Mouse (Mus musculus): ENCODE results near the gene Bin2. TPM values are rescaled to one million over a fixed set of nuclear protein-coding genes. Genes with fewer than 3 reads are reported as not detected.
A peak's percentile ranks its signal among the peaks of the same experiment; 100 is the strongest.

Gene Bin2
- polyA plus RNA-seq, 1 experiment = 101 TPM

DNA sequence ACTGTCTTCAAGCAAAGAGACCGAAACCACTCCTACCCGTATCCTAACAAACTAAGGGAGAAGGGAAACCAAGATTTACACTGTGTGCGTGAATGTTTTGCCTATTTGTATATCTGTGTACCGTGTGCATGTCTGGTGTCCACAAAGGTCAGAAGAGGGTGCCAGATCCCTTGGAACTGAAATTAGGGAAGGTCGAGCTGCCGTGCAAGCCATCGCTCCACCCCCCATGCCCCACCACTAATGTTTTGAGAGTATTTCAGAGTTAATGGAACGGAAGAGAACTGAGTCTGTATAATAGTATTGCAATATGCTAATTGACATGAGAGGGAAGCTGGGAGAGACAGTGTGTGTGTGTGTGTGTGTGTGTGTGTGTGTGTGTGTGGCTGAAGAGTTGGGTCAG lies 8.3 kb upstream of the Bin2 start:
- H3K4me1 ChIP-seq (ENCODE audit: control insufficient read depth, insufficient read depth, insufficient read length) = peaks cover 3% of the 10 kb centered on the region; the same call in 1 of the 2 replicates
- DNase-seq (ENCODE audit: low read depth in 1 of 2, low spot score in 2 of 2) = no peak
- no peak for TF ChIP-seq POLR2A (IDR thresholded peaks at IDR 0.05; ENCODE audit: low read depth, low read length)
- no peak for TF ChIP-seq CTCF (IDR thresholded peaks at IDR 0.05; ENCODE audit: extremely low read depth, insufficient read depth, insufficient read length, insufficient replicate concordance)
- H3K27me3 ChIP-seq (ENCODE audit: control insufficient read depth, insufficient read depth, low read length) = no peaks in the 10 kb centered on the region
- H3K27ac ChIP-seq (ENCODE audit: insufficient read depth, low read length) = no peak overlapping the region
- H3K36me3 ChIP-seq (ENCODE audit: control insufficient read depth, insufficient read depth, low read length) = no peaks in the 10 kb centered on the region
- WGBS = 80% methylated on average over 8 of the region's 8 CpGs
- no peak overlapping the region for H3K4me3 ChIP-seq (ENCODE audit: extremely low read depth, insufficient read depth, insufficient read length)

DNA sequence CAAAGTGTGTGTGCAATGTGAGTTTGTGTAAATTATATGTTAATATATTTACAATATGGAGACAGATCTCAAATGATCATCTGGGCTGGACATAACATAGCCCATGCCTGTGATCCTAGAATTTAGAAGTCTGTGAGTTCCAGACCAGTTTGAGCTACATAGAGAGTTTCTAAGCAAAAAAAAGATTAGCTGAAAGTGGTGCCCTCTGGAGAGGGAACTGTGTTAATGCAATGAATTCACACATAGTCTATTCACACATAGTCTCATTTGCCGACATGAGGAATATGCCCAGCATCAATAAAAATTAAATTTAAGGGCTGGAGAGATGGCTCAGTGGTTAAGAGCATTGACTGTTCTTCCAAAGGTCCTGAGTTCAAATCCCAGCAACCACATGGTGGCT lies 7.2 kb upstream of the Bin2 start:
- no peak for TF ChIP-seq CTCF (IDR thresholded peaks at IDR 0.05; ENCODE audit: extremely low read depth, insufficient read depth, insufficient read length, insufficient replicate concordance)
- TF ChIP-seq POLR2A (IDR thresholded peaks at IDR 0.05; ENCODE audit: low read depth, low read length) = no peak
- 65% methylated on average over 1 of the region's 1 CpGs for WGBS
- H3K36me3 ChIP-seq (ENCODE audit: control insufficient read depth, insufficient read depth, low read length) = no peaks in the 10 kb centered on the region
- no peak for DNase-seq (ENCODE audit: low read depth in 1 of 2, low spot score in 2 of 2)
- H3K27ac ChIP-seq (ENCODE audit: insufficient read depth, low read length) = no peak overlapping the region
- peaks cover 3% of the 10 kb centered on the region; the same call in 1 of the 2 replicates for H3K4me1 ChIP-seq (ENCODE audit: control insufficient read depth, insufficient read depth, insufficient read length)
- no peak overlapping the region for H3K4me3 ChIP-seq (ENCODE audit: extremely low read depth, insufficient read depth, insufficient read length)
- H3K27me3 ChIP-seq (ENCODE audit: control insufficient read depth, insufficient read depth, low read length) = no peaks in the 10 kb centered on the region

DNA sequence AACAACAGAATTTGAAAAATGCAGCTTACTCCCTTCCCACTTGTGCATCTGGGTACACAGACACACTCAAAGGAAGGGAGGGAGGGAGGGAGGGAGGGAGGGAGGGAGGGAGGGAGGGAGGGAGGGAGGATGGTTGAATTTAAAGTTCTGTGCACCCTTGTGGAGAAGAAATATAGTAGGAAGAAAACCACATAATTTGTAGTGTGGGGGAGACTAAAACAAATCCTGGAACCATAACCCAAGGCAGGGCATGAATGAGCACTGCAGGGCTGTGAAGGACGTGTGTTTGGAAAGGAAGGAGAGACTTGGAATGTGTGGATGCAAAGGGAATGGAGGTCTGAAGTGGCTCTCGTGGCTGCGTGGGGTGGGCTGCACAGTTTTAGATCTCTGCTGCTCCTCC lies 6.1 kb upstream of the Bin2 start:
- no peak for DNase-seq (ENCODE audit: low read depth in 1 of 2, low spot score in 2 of 2)
- Histone ChIP-seq H3K36me3 (ENCODE audit: control insufficient read depth, insufficient read depth, low read length) (no peaks in the 10 kb centered on the region), H3K4me3 (ENCODE audit: extremely low read depth, insufficient read depth, insufficient read length) (no peak overlapping the region), H3K27ac (ENCODE audit: insufficient read depth, low read length) (no peak overlapping the region), H3K27me3 (ENCODE audit: control insufficient read depth, insufficient read depth, low read length) (no peaks in the 10 kb centered on the region), H3K4me1 (ENCODE audit: control insufficient read depth, insufficient read depth, insufficient read length) (peaks cover 3% of the 10 kb centered on the region; the same call in 1 of the 2 replicates)
- WGBS = 79% methylated on average over 3 of the region's 3 CpGs
- no peak for TF ChIP-seq CTCF (IDR thresholded peaks at IDR 0.05; ENCODE audit: extremely low read depth, insufficient read depth, insufficient read length, insufficient replicate concordance)
- no peak for TF ChIP-seq POLR2A (IDR thresholded peaks at IDR 0.05; ENCODE audit: low read depth, low read length)

DNA sequence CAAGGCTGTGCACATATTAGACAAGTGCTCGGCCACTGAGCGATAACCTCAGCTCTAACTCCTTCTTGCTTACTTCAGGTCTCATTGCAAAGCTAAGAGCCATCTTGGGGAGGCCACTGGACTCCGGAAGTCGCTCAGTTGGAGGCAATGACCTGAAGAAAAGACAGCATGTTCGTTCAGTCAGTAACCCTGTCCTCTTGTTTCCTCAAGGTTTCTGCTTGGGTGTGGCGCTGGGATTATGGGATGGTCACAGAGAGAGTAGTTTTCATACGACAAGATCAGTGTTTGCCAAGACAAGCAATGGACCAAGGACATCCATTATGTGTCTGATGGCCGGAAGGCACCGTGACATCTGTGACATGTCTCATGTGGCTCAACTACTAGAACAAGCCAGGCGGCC lies 5.2 kb upstream of the Bin2 start:
- Histone ChIP-seq H3K27me3 (ENCODE audit: control insufficient read depth, insufficient read depth, low read length) (no peaks in the 10 kb centered on the region), H3K4me3 (ENCODE audit: extremely low read depth, insufficient read depth, insufficient read length) (no peak overlapping the region), H3K36me3 (ENCODE audit: control insufficient read depth, insufficient read depth, low read length) (no peaks in the 10 kb centered on the region), H3K27ac (ENCODE audit: insufficient read depth, low read length) (0 out of 2 replicates have a peak overlapping the region, but pooled peaks have one; percentile 17), H3K4me1 (ENCODE audit: control insufficient read depth, insufficient read depth, insufficient read length) (peaks cover 6% of the 10 kb centered on the region; the same call in 1 of the 2 replicates)
- TF ChIP-seq CTCF (IDR thresholded peaks at IDR 0.05; ENCODE audit: extremely low read depth, insufficient read depth, insufficient read length, insufficient replicate concordance) (no peak), POLR2A (IDR thresholded peaks at IDR 0.05; ENCODE audit: low read depth, low read length) (no peak)
- DNase-seq (ENCODE audit: low read depth in 1 of 2, low spot score in 2 of 2) = no peak
- WGBS = 79% methylated on average over 10 of the region's 10 CpGs

DNA sequence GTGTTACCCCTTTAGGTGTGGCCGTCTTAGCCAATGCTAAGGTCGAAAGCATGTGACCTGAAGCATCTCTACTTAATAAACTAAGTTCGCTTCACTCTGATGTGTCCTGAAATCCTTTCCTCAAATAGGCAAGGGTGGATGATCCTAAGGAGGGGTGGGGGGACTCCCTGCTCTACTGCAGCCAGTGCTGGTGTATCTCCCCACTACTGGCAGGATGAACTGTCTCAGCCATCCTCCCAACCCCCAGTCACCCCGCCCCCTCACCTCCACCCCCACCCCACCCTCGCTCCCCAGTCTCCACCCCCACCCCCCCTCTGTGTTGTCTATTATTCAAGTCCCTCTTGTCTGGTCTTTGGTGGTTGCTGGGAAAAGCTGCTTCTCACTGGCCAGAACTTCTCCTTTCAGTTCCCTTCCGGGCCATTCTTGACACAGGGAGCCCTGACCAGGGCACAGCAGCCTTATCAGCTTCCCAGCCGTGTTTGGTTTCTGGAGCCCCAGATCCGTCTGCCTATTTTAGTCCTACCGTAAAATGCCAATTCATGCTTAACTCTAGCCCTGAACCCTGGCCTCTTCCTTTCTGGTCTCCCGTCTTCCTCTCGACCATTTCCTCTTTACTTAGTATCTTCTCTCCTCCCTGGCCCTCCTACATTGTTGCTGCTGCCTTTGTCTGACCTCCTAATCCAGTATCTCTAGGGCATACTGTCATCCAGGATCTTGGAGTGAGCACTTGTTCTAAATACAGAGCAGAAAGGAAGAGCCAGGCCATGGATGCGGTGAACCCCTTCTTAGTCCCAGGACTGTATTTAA lies 4.4 kb upstream of the Bin2 start:
- H3K27ac ChIP-seq (ENCODE audit: insufficient read depth, low read length) = peak overlapping the region; percentile 1; the same call in 1 of the 2 replicates
- H3K36me3 ChIP-seq (ENCODE audit: control insufficient read depth, insufficient read depth, low read length) = no peaks in the 10 kb centered on the region
- H3K27me3 ChIP-seq (ENCODE audit: control insufficient read depth, insufficient read depth, low read length) = no peaks in the 10 kb centered on the region
- WGBS = 20% methylated on average over 12 of the region's 12 CpGs
- TF ChIP-seq CTCF (IDR thresholded peaks at IDR 0.05; ENCODE audit: extremely low read depth, insufficient read depth, insufficient read length, insufficient replicate concordance) (no peak), POLR2A (IDR thresholded peaks at IDR 0.05; ENCODE audit: low read depth, low read length) (no peak)
- H3K4me1 ChIP-seq (ENCODE audit: control insufficient read depth, insufficient read depth, insufficient read length) = peaks cover 7% of the 10 kb centered on the region; the same call in 1 of the 2 replicates
- no peak overlapping the region for H3K4me3 ChIP-seq (ENCODE audit: extremely low read depth, insufficient read depth, insufficient read length)
- DNase-seq (ENCODE audit: low read depth in 1 of 2, low spot score in 2 of 2) = peak in 1 of 2 experiments; percentile 33

DNA sequence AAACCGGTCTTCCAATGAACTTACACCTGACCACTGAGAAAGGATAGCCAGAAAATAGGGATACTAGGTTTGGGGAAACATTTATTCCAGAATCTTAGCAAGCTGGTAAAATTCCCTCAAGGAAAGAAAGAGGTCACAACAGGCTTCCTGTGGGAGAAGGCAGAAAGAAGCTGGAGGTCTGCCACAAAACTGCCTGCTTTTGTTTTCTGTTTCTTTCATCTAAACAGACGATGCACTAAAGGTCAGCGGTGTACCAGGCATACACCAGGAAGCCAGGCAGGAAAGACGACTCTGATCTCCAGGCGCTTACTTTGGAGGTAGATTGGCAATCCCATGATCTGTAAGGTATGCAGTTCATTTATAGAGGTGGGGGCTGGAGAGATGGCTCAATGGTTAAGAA lies 1.5 kb upstream of the Bin2 start:
- no peak for DNase-seq (ENCODE audit: low read depth in 1 of 2, low spot score in 2 of 2)
- no peaks in the 10 kb centered on the region for H3K27me3 ChIP-seq (ENCODE audit: control insufficient read depth, insufficient read depth, low read length)
- no peaks in the 10 kb centered on the region for H3K36me3 ChIP-seq (ENCODE audit: control insufficient read depth, insufficient read depth, low read length)
- 91% methylated on average over 5 of the region's 5 CpGs for WGBS
- no peak overlapping the region for H3K27ac ChIP-seq (ENCODE audit: insufficient read depth, low read length)
- no peak overlapping the region for H3K4me3 ChIP-seq (ENCODE audit: extremely low read depth, insufficient read depth, insufficient read length)
- H3K4me1 ChIP-seq (ENCODE audit: control insufficient read depth, insufficient read depth, insufficient read length) = peaks cover 10% of the 10 kb centered on the region; the same call in 1 of the 2 replicates
- TF ChIP-seq POLR2A (IDR thresholded peaks at IDR 0.05; ENCODE audit: low read depth, low read length) = no peak
- no peak for TF ChIP-seq CTCF (IDR thresholded peaks at IDR 0.05; ENCODE audit: extremely low read depth, insufficient read depth, insufficient read length, insufficient replicate concordance)

DNA sequence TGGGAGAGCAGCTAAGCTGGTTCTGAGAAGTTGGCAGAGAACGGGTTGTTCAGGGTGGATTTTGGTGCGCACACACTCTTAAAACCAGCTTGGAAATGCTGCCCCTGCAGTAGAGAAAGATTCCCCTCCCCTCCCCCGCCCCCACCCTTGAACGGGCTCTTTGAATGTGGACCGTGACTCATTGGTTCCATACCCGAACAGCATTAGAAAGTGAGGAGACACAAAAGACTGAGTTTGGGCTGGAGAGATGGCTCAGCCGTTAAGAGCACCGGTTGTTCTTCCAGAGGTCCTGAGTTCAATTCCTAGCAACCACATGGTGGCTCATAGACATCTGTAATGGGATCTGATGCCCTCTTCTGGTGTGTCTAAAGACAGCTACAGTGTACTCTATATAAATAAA lies 651 bp upstream of the Bin2 start:
- Histone ChIP-seq H3K4me3 (ENCODE audit: extremely low read depth, insufficient read depth, insufficient read length) (no peak overlapping the region), H3K27ac (ENCODE audit: insufficient read depth, low read length) (peak overlapping the region; percentile 27; the same call in 1 of the 2 replicates), H3K36me3 (ENCODE audit: control insufficient read depth, insufficient read depth, low read length) (no peaks in the 10 kb centered on the region), H3K4me1 (ENCODE audit: control insufficient read depth, insufficient read depth, insufficient read length) (peaks cover 13% of the 10 kb centered on the region; the same call in 1 of the 2 replicates), H3K27me3 (ENCODE audit: control insufficient read depth, insufficient read depth, low read length) (no peaks in the 10 kb centered on the region)
- no peak for DNase-seq (ENCODE audit: low read depth in 1 of 2, low spot score in 2 of 2)
- no peak for TF ChIP-seq POLR2A (IDR thresholded peaks at IDR 0.05; ENCODE audit: low read depth, low read length)
- WGBS = 69% methylated on average over 8 of the region's 8 CpGs
